Mouse (Mus musculus): ENCODE data around the gene Cmklr1. TPM values are rescaled to one million over a fixed set of nuclear protein-coding genes. Genes with fewer than 3 reads are reported as not detected.
A peak's percentile ranks its signal among the peaks of the same experiment; 100 is the strongest.
"Not testable (repeated sequence)": the region's sequence is repeated elsewhere in the genome, so short reads cannot be mapped to it uniquely, and the experiment has no call there.

The Cmklr1 gene
- polyA plus RNA-seq, 1 experiment from 2014 or later = 2.7 TPM

- no peak overlapping the region for H3K4me3 ChIP-seq (ENCODE audit: low read depth, low read length)
- H3K27ac ChIP-seq (replicated peaks; ENCODE audit: low read depth, low read length) = no peak overlapping the region
- 57% methylated on average over 9 of the region's 9 CpGs for WGBS
- ATAC-seq (ENCODE audit: insufficient number of reproducible peaks, low FRiP score, low TSS enrichment, low read depth) (no peak), DNase-seq (ENCODE audit: low spot score) (no peak)
- no peak overlapping the region for H3K9ac ChIP-seq (ENCODE audit: low read length)
- H3K36me3 ChIP-seq (ENCODE audit: control insufficient read depth, insufficient read depth, low read length) = no peaks in the 10 kb centered on the region
- no peaks in the 10 kb centered on the region for H3K9me3 ChIP-seq (ENCODE audit: control insufficient read depth, low read length)
- H3K27me3 ChIP-seq (ENCODE audit: control insufficient read depth, insufficient read depth, low read length) = no peaks in the 10 kb centered on the region
- H3K4me2 ChIP-seq (ENCODE audit: low read depth, severe bottlenecking) = no peak overlapping the region
- peaks cover 4% of the 10 kb centered on the region for H3K4me1 ChIP-seq (ENCODE audit: control insufficient read depth, insufficient read depth, low read length)
Observed at GRCm38 (mm10) chr5:113596780-113597353, 53.4 kb downstream of the Cmklr1 start.

- DNase-seq (ENCODE audit: low spot score) (no peak), ATAC-seq (ENCODE audit: insufficient number of reproducible peaks, low FRiP score, low TSS enrichment, low read depth) (no peak)
- Histone ChIP-seq H3K4me2 (ENCODE audit: low read depth, severe bottlenecking) (no peak overlapping the region), H3K4me1 (ENCODE audit: control insufficient read depth, insufficient read depth, low read length) (peaks cover 9% of the 10 kb centered on the region), H3K4me3 (ENCODE audit: low read depth, low read length) (no peak overlapping the region), H3K9ac (ENCODE audit: low read length) (no peak overlapping the region), H3K27me3 (ENCODE audit: control insufficient read depth, insufficient read depth, low read length) (no peaks in the 10 kb centered on the region), H3K9me3 (ENCODE audit: control insufficient read depth, low read length) (no peaks in the 10 kb centered on the region), H3K36me3 (ENCODE audit: control insufficient read depth, insufficient read depth, low read length) (no peaks in the 10 kb centered on the region), H3K27ac (replicated peaks; ENCODE audit: low read depth, low read length) (no peak overlapping the region)
- 78% methylated on average over 9 of the region's 9 CpGs for WGBS
Observed at GRCm38 (mm10) chr5:113596252-113596651, 54.0 kb downstream of the Cmklr1 start.

- H3K36me3 ChIP-seq (ENCODE audit: control insufficient read depth, insufficient read depth, low read length) = no peaks in the 10 kb centered on the region
- H3K4me3 ChIP-seq (ENCODE audit: low read depth, low read length) = no peak overlapping the region
- H3K4me2 ChIP-seq (ENCODE audit: low read depth, severe bottlenecking) = no peak overlapping the region
- ATAC-seq (ENCODE audit: insufficient number of reproducible peaks, low FRiP score, low TSS enrichment, low read depth) (no peak), DNase-seq (ENCODE audit: low spot score) (no peak)
- peaks cover 17% of the 10 kb centered on the region for H3K4me1 ChIP-seq (ENCODE audit: control insufficient read depth, insufficient read depth, low read length)
- H3K9ac ChIP-seq (ENCODE audit: low read length) = no peak overlapping the region
- no peaks in the 10 kb centered on the region for H3K9me3 ChIP-seq (ENCODE audit: control insufficient read depth, low read length)
- H3K27ac ChIP-seq (replicated peaks; ENCODE audit: low read depth, low read length) = no peak overlapping the region
- WGBS = 87% methylated on average over 6 of the region's 6 CpGs
- H3K27me3 ChIP-seq (ENCODE audit: control insufficient read depth, insufficient read depth, low read length) = no peaks in the 10 kb centered on the region
Observed at GRCm38 (mm10) chr5:113593911-113594705, 56.1 kb downstream of the Cmklr1 start.

- WGBS = 16% methylated on average over 6 of the region's 6 CpGs
- Histone ChIP-seq H3K4me3 (ENCODE audit: low read depth, low read length) (no peak overlapping the region), H3K4me1 (ENCODE audit: control insufficient read depth, insufficient read depth, low read length) (peaks cover 20% of the 10 kb centered on the region), H3K9ac (ENCODE audit: low read length) (no peak overlapping the region), H3K9me3 (ENCODE audit: control insufficient read depth, low read length) (no peaks in the 10 kb centered on the region), H3K27me3 (ENCODE audit: control insufficient read depth, insufficient read depth, low read length) (no peaks in the 10 kb centered on the region), H3K27ac (replicated peaks; ENCODE audit: low read depth, low read length) (no peak overlapping the region), H3K4me2 (ENCODE audit: low read depth, severe bottlenecking) (no peak overlapping the region), H3K36me3 (ENCODE audit: control insufficient read depth, insufficient read depth, low read length) (no peaks in the 10 kb centered on the region)
- DNase-seq (ENCODE audit: low spot score) = no peak
- no peak for ATAC-seq (ENCODE audit: insufficient number of reproducible peaks, low FRiP score, low TSS enrichment, low read depth)
Observed at GRCm38 (mm10) chr5:113591751-113592230, 58.4 kb downstream of the Cmklr1 start.

- H3K27ac ChIP-seq (replicated peaks; ENCODE audit: low read depth, low read length) = 0 out of 2 replicates have a peak overlapping the region, but pooled peaks have one; percentile 25
- no peaks in the 10 kb centered on the region for H3K9me3 ChIP-seq (ENCODE audit: control insufficient read depth, low read length)
- DNase-seq (ENCODE audit: low spot score) (no peak), ATAC-seq (ENCODE audit: insufficient number of reproducible peaks, low FRiP score, low TSS enrichment, low read depth) (no peak)
- no peak overlapping the region for H3K4me3 ChIP-seq (ENCODE audit: low read depth, low read length)
- WGBS = 6% methylated on average over 3 of the region's 3 CpGs
- no peaks in the 10 kb centered on the region for H3K27me3 ChIP-seq (ENCODE audit: control insufficient read depth, insufficient read depth, low read length)
- no peak overlapping the region for H3K4me2 ChIP-seq (ENCODE audit: low read depth, severe bottlenecking)
- H3K9ac ChIP-seq (ENCODE audit: low read length) = no peak overlapping the region
- no peaks in the 10 kb centered on the region for H3K36me3 ChIP-seq (ENCODE audit: control insufficient read depth, insufficient read depth, low read length)
- peaks cover 20% of the 10 kb centered on the region for H3K4me1 ChIP-seq (ENCODE audit: control insufficient read depth, insufficient read depth, low read length)
Observed at GRCm38 (mm10) chr5:113591166-113591565, 59.1 kb downstream of the Cmklr1 start.

GRCm38 (mm10) chr5:113590010-113590640 lies 60.1 kb downstream of the Cmklr1 start:
- 45% methylated on average over 5 of the region's 5 CpGs for WGBS
- Histone ChIP-seq H3K27me3 (ENCODE audit: control insufficient read depth, insufficient read depth, low read length) (no peaks in the 10 kb centered on the region), H3K4me3 (ENCODE audit: low read depth, low read length) (no peak overlapping the region), H3K27ac (replicated peaks; ENCODE audit: low read depth, low read length) (no peak overlapping the region), H3K9ac (ENCODE audit: low read length) (no peak overlapping the region), H3K4me2 (ENCODE audit: low read depth, severe bottlenecking) (no peak overlapping the region), H3K9me3 (ENCODE audit: control insufficient read depth, low read length) (no peaks in the 10 kb centered on the region), H3K4me1 (ENCODE audit: control insufficient read depth, insufficient read depth, low read length) (peaks cover 26% of the 10 kb centered on the region), H3K36me3 (ENCODE audit: control insufficient read depth, insufficient read depth, low read length) (no peaks in the 10 kb centered on the region)
- DNase-seq (ENCODE audit: low spot score) (no peak), ATAC-seq (ENCODE audit: insufficient number of reproducible peaks, low FRiP score, low TSS enrichment, low read depth) (no peak)

GRCm38 (mm10) chr5:113586458-113586849 lies 63.8 kb downstream of the Cmklr1 start:
- not testable (repeated sequence) for H3K36me3 ChIP-seq (ENCODE audit: control insufficient read depth, insufficient read depth, low read length); DNase-seq (ENCODE audit: low spot score); H3K9ac ChIP-seq (ENCODE audit: low read length); H3K9me3 ChIP-seq (ENCODE audit: control insufficient read depth, low read length); H3K27ac ChIP-seq (replicated peaks; ENCODE audit: low read depth, low read length); ATAC-seq (ENCODE audit: insufficient number of reproducible peaks, low FRiP score, low TSS enrichment, low read depth); H3K4me3 ChIP-seq (ENCODE audit: low read depth, low read length); H3K27me3 ChIP-seq (ENCODE audit: control insufficient read depth, insufficient read depth, low read length); H3K4me2 ChIP-seq (ENCODE audit: low read depth, severe bottlenecking)
- WGBS = 49% methylated on average over 5 of the region's 5 CpGs
- peaks cover 28% of the 10 kb centered on the region for H3K4me1 ChIP-seq (ENCODE audit: control insufficient read depth, insufficient read depth, low read length)

- not testable (repeated sequence) for H3K9me3 ChIP-seq (ENCODE audit: control insufficient read depth, low read length); H3K4me2 ChIP-seq (ENCODE audit: low read depth, severe bottlenecking); H3K4me3 ChIP-seq (ENCODE audit: low read depth, low read length); H3K9ac ChIP-seq (ENCODE audit: low read length); H3K36me3 ChIP-seq (ENCODE audit: control insufficient read depth, insufficient read depth, low read length); ATAC-seq (ENCODE audit: insufficient number of reproducible peaks, low FRiP score, low TSS enrichment, low read depth); H3K27me3 ChIP-seq (ENCODE audit: control insufficient read depth, insufficient read depth, low read length); DNase-seq (ENCODE audit: low spot score)
- WGBS = 69% methylated on average over 17 of the region's 17 CpGs
- peak overlapping the region; percentile 43; the same call in 1 of the 2 replicates for H3K27ac ChIP-seq (replicated peaks; ENCODE audit: low read depth, low read length)
- peaks cover 24% of the 10 kb centered on the region for H3K4me1 ChIP-seq (ENCODE audit: control insufficient read depth, insufficient read depth, low read length)
Observed at GRCm38 (mm10) chr5:113585619-113586457, 64.4 kb downstream of the Cmklr1 start.
